Mouse (Mus musculus) hematopoietic multipotent progenitor cell, adult 10-12 weeks (in vitro differentiated cells): Measurements from ENCODE around the gene Arhgap32. TPM values are rescaled to one million over a fixed set of nuclear protein-coding genes. Genes with fewer than 3 reads are reported as not detected.

ENCODE experiments used
- polyA plus RNA-seq: library from polyadenylated mRNA; stranded (reverse); fragments of >175 nt; gene quantifications from 2 replicates; pipeline ENCODE4 v1.2.3, GENCODE M21; 2012; ENCODE audit warnings: low replicate concordance

The Arhgap32 gene
- 0.87 and 1.2 TPM in 2 replicates for polyA plus RNA-seq

DNA sequence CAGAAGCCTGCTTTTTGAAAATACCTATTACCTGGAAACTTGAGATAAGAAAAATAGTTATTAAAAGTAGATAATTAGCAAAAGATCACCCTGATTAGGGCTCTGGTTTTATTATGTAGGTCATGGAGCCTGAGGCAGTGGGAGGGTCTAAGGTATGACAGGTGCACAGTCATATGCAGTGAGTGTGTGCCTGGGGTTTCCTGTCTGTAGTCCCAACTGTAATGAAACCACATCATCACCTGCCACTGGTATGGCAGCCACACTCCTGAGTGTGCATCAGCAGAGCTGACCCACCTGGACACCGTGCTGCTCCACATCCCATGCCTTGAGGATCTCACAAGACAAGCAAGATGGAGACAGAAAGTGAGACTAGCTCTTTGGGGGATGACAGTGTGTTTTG lies at the start of gene Arhgap32:
Gene Arhgap32 (plus strand): TSS at position 351 of the 400 bp plus-strand sequence.

Other genes starting within 250 kb of the Arhgap32 start
- gene Barx2, start 202.7 kb upstream of the Arhgap32 start, polyA plus RNA-seq: not detected in 2 replicates
- 0.02 and 0.09 TPM in 2 replicates for gene Kcnj5, start 228.2 kb downstream of the Arhgap32 start, polyA plus RNA-seq